9 mouse cellular contexts compared by ENCODE assay signal in genomic region chr12:112560176-112560797, GRCm38 (mm10). TPM values are rescaled to one million over a fixed set of nuclear protein-coding genes. Genes with fewer than 3 reads are reported as not detected.
A peak's percentile ranks its signal among the peaks of the same experiment; 100 is the strongest.
DNase-seq lines count a peak whose midpoint lies in the region; ATAC-seq and TF ChIP-seq lines count a peak whose summit lies in the region.
"Had no signal": no experiment of that assay in that cellular context is flagged by ENCODE, and none has a peak within 500 bp of the region (broad histone marks: within the 10 kb centered on the region; RNA-seq: fewer than 3 reads in every experiment).

No protein-coding gene starts in this region.

- H3K36me3 ChIP-seq in forebrain, postnatal 0 days (ENCODE audit: insufficient read depth): no peaks in the 10 kb centered on the region
- no peaks in the 10 kb centered on the region for H3K36me3 ChIP-seq in forebrain, embryonic 13.5 days (ENCODE audit: poor library complexity, severe bottlenecking)
- H3K36me3 ChIP-seq in E14TG2a.4 (ENCODE audit: insufficient read depth, low read length): no peaks in the 10 kb centered on the region
- no peaks in the 10 kb centered on the region for H3K36me3 ChIP-seq in heart, embryonic 16.5 days (ENCODE audit: control insufficient read depth, insufficient read depth)
- H3K36me3 ChIP-seq in liver, embryonic 12.5 days: no peaks in the 10 kb centered on the region
- H3K36me3 ChIP-seq in midbrain, embryonic 15.5 days (replicated peaks): no peaks in the 10 kb centered on the region
- no peaks in the 10 kb centered on the region for H3K36me3 ChIP-seq in hindbrain, embryonic 11.5 days (ENCODE audit: control insufficient read depth, insufficient read depth, low read length)
- H3K36me3 ChIP-seq: heart, embryonic 13.5 days had no signal

- ATAC-seq in forebrain, postnatal 0 days: no peak
- ATAC-seq in forebrain, embryonic 13.5 days: no peak
- ATAC-seq in heart, embryonic 16.5 days (replicated peaks; ENCODE audit: extremely low read depth, insufficient read depth, low FRiP score): 0 out of 2 replicates have a peak, but pooled peaks have one; percentile 18
- peak; percentile 55 for ATAC-seq in liver, embryonic 12.5 days
- ATAC-seq in midbrain, embryonic 15.5 days (replicated peaks): no peak
- ATAC-seq in hindbrain, embryonic 11.5 days (ENCODE audit: low FRiP score): no peak

- H3K9me3 ChIP-seq in forebrain, postnatal 0 days (ENCODE audit: low read length): no peaks in the 10 kb centered on the region
- H3K9me3 ChIP-seq in forebrain, embryonic 13.5 days (replicated peaks): no peaks in the 10 kb centered on the region
- no peaks in the 10 kb centered on the region for H3K9me3 ChIP-seq in E14TG2a.4 (ENCODE audit: low read length)
- H3K9me3 ChIP-seq in heart, embryonic 16.5 days (replicated peaks; ENCODE audit: control insufficient read depth, low read length): no peaks in the 10 kb centered on the region
- H3K9me3 ChIP-seq in liver, embryonic 12.5 days (replicated peaks): no peaks in the 10 kb centered on the region
- no peaks in the 10 kb centered on the region for H3K9me3 ChIP-seq in midbrain, embryonic 15.5 days
- no peaks in the 10 kb centered on the region for H3K9me3 ChIP-seq in hindbrain, embryonic 11.5 days (ENCODE audit: control insufficient read depth, low read length)
- H3K9me3 ChIP-seq: heart, embryonic 13.5 days had no signal

- no peak overlapping the region for H3K9ac ChIP-seq in forebrain, postnatal 0 days
- no peak overlapping the region for H3K9ac ChIP-seq in forebrain, embryonic 13.5 days
- H3K9ac ChIP-seq in heart, embryonic 16.5 days (ENCODE audit: low read length): no peak overlapping the region
- no peak overlapping the region for H3K9ac ChIP-seq in liver, embryonic 12.5 days
- H3K9ac ChIP-seq in midbrain, embryonic 15.5 days: no peak overlapping the region
- H3K9ac ChIP-seq in hindbrain, embryonic 11.5 days (ENCODE audit: low read depth, low read length): no peak overlapping the region
- H3K9ac ChIP-seq: heart, embryonic 13.5 days had no signal

- H3K4me2 ChIP-seq in forebrain, postnatal 0 days (ENCODE audit: low read depth): no peak overlapping the region
- H3K4me2 ChIP-seq in forebrain, embryonic 13.5 days: no peak overlapping the region
- peak overlapping the region; percentile 22; the same call in 1 of the 2 replicates for H3K4me2 ChIP-seq in heart, embryonic 16.5 days (ENCODE audit: low read depth, low read length)
- H3K4me2 ChIP-seq in liver, embryonic 12.5 days: no peak overlapping the region
- H3K4me2 ChIP-seq in midbrain, embryonic 15.5 days: no peak overlapping the region
- no peak overlapping the region for H3K4me2 ChIP-seq in hindbrain, embryonic 11.5 days (replicated peaks; ENCODE audit: low read depth, low read length)
- H3K4me2 ChIP-seq: heart, embryonic 13.5 days had no signal

- no peak for DNase-seq in forebrain, postnatal 0 days
- DNase-seq in layer of hippocampus, postnatal 10 days (ENCODE audit: low spot score in 2 of 2): no peak
- DNase-seq in hindbrain, embryonic 11.5 days (ENCODE audit: low spot score): no peak

- peak; percentile 52 for TF ChIP-seq CTCF in forebrain, postnatal 0 days (IDR thresholded peaks at IDR 0.05; ENCODE audit: low read depth)
- TF ChIP-seq CTCF in E14TG2a.4 (conservative IDR thresholded peaks at IDR 0.05; ENCODE audit: low read length): peak; percentile 58

- 49% methylated on average over 5 of the region's 5 CpGs for WGBS in forebrain, postnatal 0 days
- 55% methylated on average over 4 of the region's 5 CpGs for WGBS in forebrain, embryonic 13.5 days
- WGBS in heart, embryonic 16.5 days: 34% methylated on average over 5 of the region's 5 CpGs
- WGBS in liver, embryonic 12.5 days (ENCODE audit: insufficient replicate concordance): 51% methylated on average over 5 of the region's 5 CpGs
- WGBS in midbrain, embryonic 15.5 days: 53% methylated on average over 5 of the region's 5 CpGs
- 47% methylated on average over 4 of the region's 5 CpGs for WGBS in hindbrain, embryonic 11.5 days

- H3K4me3 ChIP-seq in forebrain, postnatal 0 days (ENCODE audit: low read depth, low read length): no peak overlapping the region
- no peak overlapping the region for H3K4me3 ChIP-seq in forebrain, embryonic 13.5 days
- no peak overlapping the region for H3K4me3 ChIP-seq in E14TG2a.4 (replicated peaks; ENCODE audit: low read length)
- H3K4me3 ChIP-seq in heart, embryonic 16.5 days (ENCODE audit: low read length): no peak overlapping the region
- no peak overlapping the region for H3K4me3 ChIP-seq in liver, embryonic 12.5 days
- H3K4me3 ChIP-seq in midbrain, embryonic 15.5 days: no peak overlapping the region
- H3K4me3 ChIP-seq in hindbrain, embryonic 11.5 days (ENCODE audit: low read depth, low read length): no peak overlapping the region
- H3K4me3 ChIP-seq: heart, embryonic 13.5 days had no signal

- no peaks in the 10 kb centered on the region for H3K4me1 ChIP-seq in forebrain, postnatal 0 days (ENCODE audit: insufficient read depth)
- H3K4me1 ChIP-seq in forebrain, embryonic 13.5 days: no peaks in the 10 kb centered on the region
- H3K4me1 ChIP-seq in E14TG2a.4 (replicated peaks; ENCODE audit: low read depth, low read length): peaks cover 63% of the 10 kb centered on the region
- peaks cover 7% of the 10 kb centered on the region for H3K4me1 ChIP-seq in heart, embryonic 16.5 days (ENCODE audit: control insufficient read depth, insufficient read depth, low read length)
- H3K4me1 ChIP-seq in liver, embryonic 12.5 days: no peaks in the 10 kb centered on the region
- no peaks in the 10 kb centered on the region for H3K4me1 ChIP-seq in midbrain, embryonic 15.5 days
- no peaks in the 10 kb centered on the region for H3K4me1 ChIP-seq in hindbrain, embryonic 11.5 days (replicated peaks; ENCODE audit: control insufficient read depth, insufficient read depth, low read length)

- no peaks in the 10 kb centered on the region for H3K27me3 ChIP-seq in forebrain, postnatal 0 days (ENCODE audit: insufficient read depth, low read length)
- no peaks in the 10 kb centered on the region for H3K27me3 ChIP-seq in forebrain, embryonic 13.5 days
- peaks cover 9% of the 10 kb centered on the region; the same call in 1 of the 2 replicates for H3K27me3 ChIP-seq in E14TG2a.4 (ENCODE audit: insufficient read depth, low read length)
- H3K27me3 ChIP-seq in heart, embryonic 16.5 days (ENCODE audit: control insufficient read depth, insufficient read depth, low read length): no peaks in the 10 kb centered on the region
- H3K27me3 ChIP-seq in liver, embryonic 12.5 days (replicated peaks): 0 out of 2 replicates have a peak, but pooled peaks cover 6% of the 10 kb centered on the region
- H3K27me3 ChIP-seq in midbrain, embryonic 15.5 days (replicated peaks): no peaks in the 10 kb centered on the region
- H3K27me3 ChIP-seq in hindbrain, embryonic 11.5 days (ENCODE audit: control insufficient read depth, insufficient read depth, low read length): no peaks in the 10 kb centered on the region
- H3K27me3 ChIP-seq: heart, embryonic 13.5 days had no signal

- H3K27ac ChIP-seq in forebrain, postnatal 0 days (ENCODE audit: low read depth, low read length): no peak overlapping the region
- no peak overlapping the region for H3K27ac ChIP-seq in forebrain, embryonic 13.5 days
- no peak overlapping the region for H3K27ac ChIP-seq in heart, embryonic 16.5 days (ENCODE audit: low read length)
- no peak overlapping the region for H3K27ac ChIP-seq in liver, embryonic 12.5 days
- H3K27ac ChIP-seq in midbrain, embryonic 15.5 days: no peak overlapping the region
- H3K27ac ChIP-seq in hindbrain, embryonic 11.5 days (ENCODE audit: low read depth, low read length): no peak overlapping the region
- H3K27ac ChIP-seq: heart, embryonic 13.5 days had no signal

RNA-seq across cellular contexts. Expression of gene Inf2, which starts 28.3 kb away (rescaled TPM):
- 9.8 and 10.8 TPM in 2 replicates for total RNA-seq in forebrain, postnatal 0 days (2014; rRNA removed)
- polyA plus RNA-seq in forebrain, postnatal 0 days (2015; fragmentation: Nextera tagmentation; extraction: Ambion mirVana): 1.1 and 1.2 TPM in 2 replicates
- 2.4 and 2.6 TPM in 2 replicates for polyA plus RNA-seq in forebrain, embryonic 13.5 days (2015; fragmentation: Nextera tagmentation; extraction: Ambion mirVana)
- 3.0 and 3.6 TPM in 2 replicates for polyA plus RNA-seq in heart, embryonic 16.5 days (2015; fragmentation: Nextera tagmentation; extraction: Ambion mirVana)
- 2.2 and 2.7 TPM in 2 replicates for polyA plus RNA-seq in liver, embryonic 12.5 days (2016; fragmentation: Nextera tagmentation; extraction: Ambion mirVana)
- 10 to 100 TPM; 80.9 to 91.4 TPM for total RNA-seq in layer of hippocampus, postnatal 10 days (2021)
- 1.0 and 2.4 TPM in 2 replicates for polyA plus RNA-seq in midbrain, embryonic 15.5 days (2015; fragmentation: Nextera tagmentation; extraction: Ambion mirVana)
- 1.2 and 1.4 TPM in 2 replicates for polyA plus RNA-seq in hindbrain, embryonic 11.5 days (2014; fragmentation: Nextera tagmentation; extraction: Ambion mirVana)

RNA-seq across cellular contexts. Expression of gene Tmem179, which starts 43.7 kb away (rescaled TPM):
- total RNA-seq in forebrain, postnatal 0 days (2014; rRNA removed): 96.1 and 119 TPM in 2 replicates
- 84.0 and 112 TPM in 2 replicates for polyA plus RNA-seq in forebrain, postnatal 0 days (2015; fragmentation: Nextera tagmentation; extraction: Ambion mirVana)
- polyA plus RNA-seq in forebrain, embryonic 13.5 days (2015; fragmentation: Nextera tagmentation; extraction: Ambion mirVana): 23.3 and 30.7 TPM in 2 replicates
- polyA plus RNA-seq in heart, embryonic 16.5 days (2015; fragmentation: Nextera tagmentation; extraction: Ambion mirVana): 0.22 and 0.41 TPM in 2 replicates
- polyA plus RNA-seq in liver, embryonic 12.5 days (2016; fragmentation: Nextera tagmentation; extraction: Ambion mirVana): 0.31 and 0.38 TPM in 2 replicates
- 100 to 1,000 TPM; 108 to 118 TPM for total RNA-seq in layer of hippocampus, postnatal 10 days (2021)
- polyA plus RNA-seq in midbrain, embryonic 15.5 days (2015; fragmentation: Nextera tagmentation; extraction: Ambion mirVana): 87.0 and 90.2 TPM in 2 replicates
- 6.0 and 7.0 TPM in 2 replicates for polyA plus RNA-seq in hindbrain, embryonic 11.5 days (2014; fragmentation: Nextera tagmentation; extraction: Ambion mirVana)

RNA-seq across cellular contexts. Expression of gene Adssl1, which starts 59.6 kb away (rescaled TPM):
- total RNA-seq in forebrain, postnatal 0 days (2014; rRNA removed): 1.8 and 2.2 TPM in 2 replicates
- polyA plus RNA-seq in forebrain, postnatal 0 days (2015; fragmentation: Nextera tagmentation; extraction: Ambion mirVana): 3.4 and 4.7 TPM in 2 replicates
- polyA plus RNA-seq in forebrain, embryonic 13.5 days (2015; fragmentation: Nextera tagmentation; extraction: Ambion mirVana): 1.4 and 2.1 TPM in 2 replicates
- polyA plus RNA-seq in heart, embryonic 16.5 days (2015; fragmentation: Nextera tagmentation; extraction: Ambion mirVana): 108 and 118 TPM in 2 replicates
- polyA plus RNA-seq in liver, embryonic 12.5 days (2016; fragmentation: Nextera tagmentation; extraction: Ambion mirVana): 5.2 and 5.6 TPM in 2 replicates
- 1 to 10 TPM; 2.1 to 2.4 TPM for total RNA-seq in layer of hippocampus, postnatal 10 days (2021)
- 3.1 and 3.6 TPM in 2 replicates for polyA plus RNA-seq in midbrain, embryonic 15.5 days (2015; fragmentation: Nextera tagmentation; extraction: Ambion mirVana)
- polyA plus RNA-seq in hindbrain, embryonic 11.5 days (2014; fragmentation: Nextera tagmentation; extraction: Ambion mirVana): 2.1 and 2.6 TPM in 2 replicates

Comparison
In these comparisons a context has a peak if more than half of its experiments do, and no peak if none do; other contexts are left out.
1. ATAC-seq: peak in heart, embryonic 16.5 days (single experiment) and liver, embryonic 12.5 days (single experiment); none in forebrain, postnatal 0 days (single experiment), forebrain, embryonic 13.5 days (single experiment), midbrain, embryonic 15.5 days (single experiment) and hindbrain, embryonic 11.5 days (single experiment).
2. RNA of gene Adssl1, which starts 59.6 kb away (polyA plus RNA-seq): 108 to 118 TPM in heart, embryonic 16.5 days; 5.2 to 5.6 TPM in liver, embryonic 12.5 days, 3.4 to 4.7 TPM in forebrain, postnatal 0 days, 3.1 to 3.6 TPM in midbrain, embryonic 15.5 days, 2.1 to 2.6 TPM in hindbrain, embryonic 11.5 days and 1.4 to 2.1 TPM in forebrain, embryonic 13.5 days; every median in the first group is over 10 times any median in the second.